Mouse (Mus musculus) cerebellum, postnatal 4 days (tissue): Measurements from ENCODE around the gene Gpr37l1.
A peak's percentile ranks its signal among the peaks of the same experiment; 100 is the strongest.
"Not testable (repeated sequence)": the region's sequence is repeated elsewhere in the genome, so short reads cannot be mapped to it uniquely, and the experiment has no call there.

Experiments used
- DNase-seq, 2 experiments: peaks; one replicate each; pipeline ENCODE4 v3.0.0; 2022; ENCODE audit warnings: low spot score in 2 of 2, mixed read lengths in 1 of 2

The Gpr37l1 gene

GRCm38 (mm10) chr1:135167435-135167834 is at the start of gene Gpr37l1:
Gene Gpr37l1, minus strand, starts transcription at chr1:135167681.
- peak in 1 of 2 experiments; percentile 60 for DNase-seq

GRCm38 (mm10) chr1:135213772-135214640 is 46.5 kb upstream of the Gpr37l1 start:
- no peak for DNase-seq

GRCm38 (mm10) chr1:135210421-135210820 is 42.9 kb upstream of the Gpr37l1 start:
- no peak for DNase-seq

- no peak for DNase-seq
These were observed 41.2 kb upstream of the Gpr37l1 start for GRCm38 (mm10) chr1:135208716-135209115.

- DNase-seq, result no peak
These were observed 39.3 kb upstream of the Gpr37l1 start for GRCm38 (mm10) chr1:135206586-135207339.

GRCm38 (mm10) chr1:135205257-135205656 is 37.8 kb upstream of the Gpr37l1 start:
- DNase-seq, result no peak

GRCm38 (mm10) chr1:135204196-135205126 is 37.0 kb upstream of the Gpr37l1 start:
- DNase-seq, result no peak

GRCm38 (mm10) chr1:135200400-135200799 is 32.9 kb upstream of the Gpr37l1 start:
- DNase-seq, result no peak

GRCm38 (mm10) chr1:135199014-135199819 is 31.7 kb upstream of the Gpr37l1 start:
- DNase-seq, result no peak

- no peak for DNase-seq
These were observed 30.9 kb upstream of the Gpr37l1 start for GRCm38 (mm10) chr1:135198412-135198811.

- no peak for DNase-seq
These were observed 28.5 kb upstream of the Gpr37l1 start for GRCm38 (mm10) chr1:135195907-135196440.

GRCm38 (mm10) chr1:135194335-135194734 is 26.9 kb upstream of the Gpr37l1 start:
- DNase-seq, result not testable (repeated sequence)

GRCm38 (mm10) chr1:135189186-135189585 is 21.7 kb upstream of the Gpr37l1 start:
- no peak for DNase-seq

- DNase-seq, result no peak
These were observed 20.7 kb upstream of the Gpr37l1 start for GRCm38 (mm10) chr1:135188197-135188596.

- DNase-seq, result not testable (repeated sequence)
These were observed 19.5 kb upstream of the Gpr37l1 start for GRCm38 (mm10) chr1:135187016-135187415.

GRCm38 (mm10) chr1:135186427-135186826 is 18.9 kb upstream of the Gpr37l1 start:
- DNase-seq, result no peak

GRCm38 (mm10) chr1:135185936-135186335 is 18.5 kb upstream of the Gpr37l1 start:
- DNase-seq, result no peak

GRCm38 (mm10) chr1:135183941-135184570 is 16.6 kb upstream of the Gpr37l1 start:
- DNase-seq, result no peak

- DNase-seq, result no peak
These were observed 16.0 kb upstream of the Gpr37l1 start for GRCm38 (mm10) chr1:135183448-135183847.

GRCm38 (mm10) chr1:135182975-135183374 is 15.5 kb upstream of the Gpr37l1 start:
- no peak for DNase-seq
